Mouse (Mus musculus): Measurements from ENCODE around the gene Afp. TPM values are rescaled to one million over a fixed set of nuclear protein-coding genes. Genes with fewer than 3 reads are reported as not detected.

Afp gene
- total and polyA plus RNA-seq, 2 experiments from 2014 or later = 0.90 TPM; not detected in 1

DNA sequence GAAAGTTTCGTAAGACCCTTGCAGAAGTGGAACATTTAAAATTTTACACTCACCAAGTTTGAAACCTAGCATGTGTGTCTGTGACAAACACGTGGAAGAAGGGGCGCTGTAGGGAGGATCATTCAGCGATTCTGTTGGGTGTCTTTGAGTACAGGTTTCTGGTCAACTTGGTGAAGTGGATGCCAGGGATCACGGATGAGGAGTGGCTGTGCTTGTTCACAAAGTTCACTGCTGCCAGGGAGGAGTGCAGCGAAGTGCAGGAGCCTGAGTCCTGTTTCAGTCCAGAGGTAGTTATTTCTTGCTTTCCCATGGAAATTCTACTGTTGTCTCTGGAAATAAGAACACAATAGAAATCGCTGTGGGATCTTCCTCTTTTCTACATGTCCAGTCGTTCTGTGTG lies 60.7 kb downstream of the Afp start:
- Histone ChIP-seq H3K27ac (ENCODE audit: low read depth, low read length) (no peak overlapping the region), H3K9ac (replicated peaks; ENCODE audit: low read length, poor library complexity, severe bottlenecking) (no peak overlapping the region), H3K9me3 (ENCODE audit: low read length) (no peaks in the 10 kb centered on the region), H3K4me1 (ENCODE audit: insufficient read depth, low read length) (no peaks in the 10 kb centered on the region), H3K4me3 (ENCODE audit: low read depth, low read length) (no peak overlapping the region), H3K27me3 (ENCODE audit: insufficient read depth, low read length) (no peaks in the 10 kb centered on the region), H3K4me2 (ENCODE audit: low read depth, low read length, poor library complexity, severe bottlenecking) (no peak overlapping the region), H3K36me3 (ENCODE audit: insufficient read depth, low read length) (no peaks in the 10 kb centered on the region)
- ATAC-seq (ENCODE audit: low FRiP score) = no peak
- no peak for TF ChIP-seq CTCF (IDR thresholded peaks at IDR 0.05)
- no peak for DNase-seq (ENCODE audit: low spot score)
- 83% methylated on average over 8 of the region's 8 CpGs for WGBS

DNA sequence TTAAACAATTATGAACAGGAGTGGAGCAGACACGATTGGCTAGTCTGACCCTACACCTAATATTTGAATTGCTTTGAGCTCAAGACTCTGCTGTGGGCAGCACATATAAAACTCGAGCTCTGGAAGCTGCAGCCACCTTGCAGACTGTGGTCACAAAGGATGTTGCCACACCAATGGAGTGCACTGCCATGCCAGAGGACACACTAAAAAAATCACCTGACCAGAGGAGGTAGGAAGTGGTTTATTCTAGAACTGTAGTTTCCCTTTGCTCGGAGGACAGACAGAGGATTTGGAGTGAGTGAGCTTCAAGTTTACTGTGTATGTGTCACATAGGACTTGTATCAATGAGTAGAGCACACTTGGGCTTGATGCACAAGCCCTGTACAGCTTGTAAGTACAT lies 65.5 kb downstream of the Afp start:
- DNase-seq (ENCODE audit: low spot score) (no peak), ATAC-seq (ENCODE audit: low FRiP score) (no peak)
- Histone ChIP-seq H3K4me1 (ENCODE audit: insufficient read depth, low read length) (no peaks in the 10 kb centered on the region), H3K4me2 (ENCODE audit: low read depth, low read length, poor library complexity, severe bottlenecking) (no peak overlapping the region), H3K9me3 (ENCODE audit: low read length) (no peaks in the 10 kb centered on the region), H3K4me3 (ENCODE audit: low read depth, low read length) (no peak overlapping the region), H3K27ac (ENCODE audit: low read depth, low read length) (no peak overlapping the region), H3K36me3 (ENCODE audit: insufficient read depth, low read length) (no peaks in the 10 kb centered on the region), H3K27me3 (ENCODE audit: insufficient read depth, low read length) (no peaks in the 10 kb centered on the region), H3K9ac (replicated peaks; ENCODE audit: low read length, poor library complexity, severe bottlenecking) (no peak overlapping the region)
- no peak for TF ChIP-seq CTCF (IDR thresholded peaks at IDR 0.05)
- 82% methylated on average over 3 of the region's 3 CpGs for WGBS

Other genes with a start within 250 kb of the Afp start
- 61.1 and 75.3 TPM in 2 replicates for gene Ankrd17, start 124.2 kb upstream of the Afp start, total RNA-seq (2014; rRNA removed)
- gene Ankrd17, start 124.2 kb upstream of the Afp start, polyA plus RNA-seq (2015; fragmentation: Nextera tagmentation; extraction: Ambion mirVana) = 20.6 and 23.6 TPM in 2 replicates
- 1.1 TPM in 2 replicates for gene Gm9958, start 123.5 kb upstream of the Afp start, total RNA-seq (2014; rRNA removed)
- 1.0 and 1.1 TPM in 2 replicates for gene Gm9958, start 123.5 kb upstream of the Afp start, polyA plus RNA-seq (2015; fragmentation: Nextera tagmentation; extraction: Ambion mirVana)
- gene Alb, start 29.8 kb upstream of the Afp start, total RNA-seq (2014; rRNA removed) = 0.11 and 0.61 TPM in 2 replicates
- gene Alb, start 29.8 kb upstream of the Afp start, polyA plus RNA-seq (2015; fragmentation: Nextera tagmentation; extraction: Ambion mirVana) = 0.07 TPM in 1 of 2 replicates, not detected in the other
- gene Afm, start 28.2 kb downstream of the Afp start, total RNA-seq (2014; rRNA removed) = not detected in 2 replicates
- not detected in 2 replicates for gene Afm, start 28.2 kb downstream of the Afp start, polyA plus RNA-seq (2015; fragmentation: Nextera tagmentation; extraction: Ambion mirVana)
- gene 5830473C10Rik, start 70.4 kb downstream of the Afp start, total RNA-seq (2014; rRNA removed) = 0.19 TPM in 1 of 2 replicates, not detected in the other
- gene 5830473C10Rik, start 70.4 kb downstream of the Afp start, polyA plus RNA-seq (2015; fragmentation: Nextera tagmentation; extraction: Ambion mirVana) = 0.19 and 0.32 TPM in 2 replicates
- 1.9 and 2.5 TPM in 2 replicates for gene Rassf6, start 149.9 kb downstream of the Afp start, total RNA-seq (2014; rRNA removed)
- gene Rassf6, start 149.9 kb downstream of the Afp start, polyA plus RNA-seq (2015; fragmentation: Nextera tagmentation; extraction: Ambion mirVana) = 2.0 and 2.4 TPM in 2 replicates

Data from midbrain, postnatal 0 days (tissue).